Mouse (Mus musculus) olfactory bulb, adult 2 months (tissue): ENCODE measurements around the gene Slc25a18.

Experiments
- CTCF ChIP-seq: fragments of 200-500 bp; IDR thresholded peaks from 2 replicates; pipeline ENCODE4 v1.5.1; 2012; ENCODE audit warnings: low read depth, mild to moderate bottlenecking, low read length, moderate library complexity; ENCODE audit not compliant: insufficient read depth
- POLR2A ChIP-seq: fragments of 200-500 bp; IDR thresholded peaks from 2 replicates; pipeline ENCODE4 v1.6.1; 2012; ENCODE audit warnings: mild to moderate bottlenecking, low read depth, low read length, moderate library complexity; ENCODE audit not compliant: insufficient read depth

DNA sequence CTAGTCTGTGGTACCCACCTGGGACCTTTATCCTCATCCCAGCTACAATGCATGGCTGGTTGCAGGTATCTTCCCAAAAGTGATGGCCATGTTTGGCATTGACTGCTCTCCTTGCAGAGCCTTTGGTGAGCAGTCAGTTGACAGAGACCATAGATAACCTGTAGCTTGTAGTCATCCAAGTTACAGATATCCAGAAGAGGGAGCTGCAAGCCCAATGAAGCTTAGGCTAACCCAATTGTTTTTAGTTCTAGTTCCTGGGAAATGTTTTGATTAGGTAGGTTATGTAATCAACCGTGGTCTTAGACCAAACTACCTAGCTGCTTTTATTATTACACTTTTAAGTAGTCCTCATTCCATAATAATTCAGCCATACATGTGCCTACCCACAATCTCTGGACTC is 2.0 kb upstream of the Slc25a18 start:
- TF ChIP-seq CTCF, result no peak
- no peak for TF ChIP-seq POLR2A
